Mouse (Mus musculus): ENCODE results near the gene Nanos3. TPM values are rescaled to one million over a fixed set of nuclear protein-coding genes. Genes with fewer than 3 reads are reported as not detected.

Nanos3 gene
- not detected for polyA plus RNA-seq (2014; fragmentation: Illumina TruSeq; extraction: RNeasy Lipid Tissue Mini Kit (QIAGEN cat#74804); ENCODE audit: low read depth, low replicate concordance)

DNA sequence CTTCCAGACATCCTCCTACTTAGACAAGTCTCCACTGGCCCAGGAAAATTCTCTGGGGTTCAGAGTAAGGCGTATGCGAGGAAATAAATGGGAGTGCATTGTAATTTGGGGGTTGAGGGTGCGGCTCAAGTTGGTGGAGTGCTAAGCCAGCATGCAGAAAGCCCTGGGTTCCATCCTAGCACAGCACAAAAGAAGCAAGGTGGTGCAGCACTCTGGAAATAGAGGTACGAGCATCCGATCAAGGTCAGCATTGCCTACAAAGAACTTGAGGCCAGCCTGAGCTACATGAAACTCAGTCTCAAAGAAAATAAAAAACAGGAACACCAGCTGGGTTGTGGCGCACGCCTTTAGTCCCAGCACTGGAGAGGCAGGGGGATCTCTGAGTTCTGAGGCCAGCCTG lies at the start of gene Nanos3:
Gene Nanos3, minus strand, starts transcription at position 101 of the 400 bp plus-strand sequence.

GRCm38 (mm10) chr8:84147769-84148530 lies 37.1 kb downstream of the Nanos3 start, which contains the start of the genes Cc2d1a and 4930432K21Rik:
TSS of gene Cc2d1a (minus strand) at chr8:84147936.
TSS of gene 4930432K21Rik (plus strand) at chr8:84148025.

DNA sequence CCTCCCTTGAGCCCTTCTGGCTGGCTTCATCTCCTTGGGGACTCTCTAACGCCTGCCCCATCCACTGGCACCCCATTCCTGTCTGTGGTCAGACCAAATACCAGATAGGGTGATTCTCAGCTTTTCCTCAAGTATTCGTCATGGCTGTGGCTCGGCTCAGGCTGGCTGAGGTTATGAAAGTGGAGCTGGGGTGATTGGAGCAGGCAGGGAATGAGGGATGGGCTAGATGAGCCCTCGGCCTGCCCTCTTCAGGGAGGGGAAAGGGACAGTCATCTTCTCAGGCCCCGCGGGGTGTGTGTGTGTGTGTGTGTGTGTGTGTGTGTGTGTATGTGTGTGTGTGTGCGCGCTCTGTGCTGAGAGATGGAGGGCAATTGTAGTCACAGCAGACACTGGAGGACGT lies 59.4 kb downstream of the Nanos3 start, which contains the start of gene Podnl1:
Gene Podnl1, plus strand, starts transcription at position 334 of the 400 bp plus-strand sequence.

Other genes with a start within 250 kb of the Nanos3 start
- not detected for gene Gm10644, start 230.0 kb downstream of the Nanos3 start, polyA plus RNA-seq (2014; fragmentation: Illumina TruSeq; extraction: RNeasy Lipid Tissue Mini Kit (QIAGEN cat#74804); ENCODE audit: low read depth, low replicate concordance)
- 4.7 TPM for gene Asf1b, start 229.7 kb downstream of the Nanos3 start, polyA plus RNA-seq (2014; fragmentation: Illumina TruSeq; extraction: RNeasy Lipid Tissue Mini Kit (QIAGEN cat#74804); ENCODE audit: low read depth, low replicate concordance)
- 16.0 TPM for gene Prkaca, start 212.2 kb downstream of the Nanos3 start, polyA plus RNA-seq (2014; fragmentation: Illumina TruSeq; extraction: RNeasy Lipid Tissue Mini Kit (QIAGEN cat#74804); ENCODE audit: low read depth, low replicate concordance)
- 4.5 TPM for gene Samd1, start 187.5 kb downstream of the Nanos3 start, polyA plus RNA-seq (2014; fragmentation: Illumina TruSeq; extraction: RNeasy Lipid Tissue Mini Kit (QIAGEN cat#74804); ENCODE audit: low read depth, low replicate concordance)
- not detected for gene 1700067K01Rik, start 183.7 kb downstream of the Nanos3 start, polyA plus RNA-seq (2014; fragmentation: Illumina TruSeq; extraction: RNeasy Lipid Tissue Mini Kit (QIAGEN cat#74804); ENCODE audit: low read depth, low replicate concordance)
- gene 2210011C24Rik, start 173.0 kb downstream of the Nanos3 start, polyA plus RNA-seq (2014; fragmentation: Illumina TruSeq; extraction: RNeasy Lipid Tissue Mini Kit (QIAGEN cat#74804); ENCODE audit: low read depth, low replicate concordance), result 10.3 TPM
- 0.16 TPM for gene Palm3, start 163.7 kb downstream of the Nanos3 start, polyA plus RNA-seq (2014; fragmentation: Illumina TruSeq; extraction: RNeasy Lipid Tissue Mini Kit (QIAGEN cat#74804); ENCODE audit: low read depth, low replicate concordance)
- gene Il27ra, start 142.6 kb downstream of the Nanos3 start, polyA plus RNA-seq (2014; fragmentation: Illumina TruSeq; extraction: RNeasy Lipid Tissue Mini Kit (QIAGEN cat#74804); ENCODE audit: low read depth, low replicate concordance), result 0.13 TPM
- not detected for gene Rln3, start 140.2 kb downstream of the Nanos3 start, polyA plus RNA-seq (2014; fragmentation: Illumina TruSeq; extraction: RNeasy Lipid Tissue Mini Kit (QIAGEN cat#74804); ENCODE audit: low read depth, low replicate concordance)
- gene Gm10643, start 120.1 kb downstream of the Nanos3 start, polyA plus RNA-seq (2014; fragmentation: Illumina TruSeq; extraction: RNeasy Lipid Tissue Mini Kit (QIAGEN cat#74804); ENCODE audit: low read depth, low replicate concordance), result 2.2 TPM
- 1.6 TPM for gene Rfx1, start 118.4 kb downstream of the Nanos3 start, polyA plus RNA-seq (2014; fragmentation: Illumina TruSeq; extraction: RNeasy Lipid Tissue Mini Kit (QIAGEN cat#74804); ENCODE audit: low read depth, low replicate concordance)
- 4.3 TPM for gene Dcaf15, start 80.4 kb downstream of the Nanos3 start, polyA plus RNA-seq (2014; fragmentation: Illumina TruSeq; extraction: RNeasy Lipid Tissue Mini Kit (QIAGEN cat#74804); ENCODE audit: low read depth, low replicate concordance)
- gene Podnl1, start 59.2 kb downstream of the Nanos3 start, polyA plus RNA-seq (2014; fragmentation: Illumina TruSeq; extraction: RNeasy Lipid Tissue Mini Kit (QIAGEN cat#74804); ENCODE audit: low read depth, low replicate concordance), result not detected
- 0.47 TPM for gene Cc2d1a, start 37.3 kb downstream of the Nanos3 start, polyA plus RNA-seq (2014; fragmentation: Illumina TruSeq; extraction: RNeasy Lipid Tissue Mini Kit (QIAGEN cat#74804); ENCODE audit: low read depth, low replicate concordance)
- gene 4930432K21Rik, start 37.2 kb downstream of the Nanos3 start, polyA plus RNA-seq (2014; fragmentation: Illumina TruSeq; extraction: RNeasy Lipid Tissue Mini Kit (QIAGEN cat#74804); ENCODE audit: low read depth, low replicate concordance), result not detected
- 0.25 TPM for gene Zswim4, start 51.8 kb upstream of the Nanos3 start, polyA plus RNA-seq (2014; fragmentation: Illumina TruSeq; extraction: RNeasy Lipid Tissue Mini Kit (QIAGEN cat#74804); ENCODE audit: low read depth, low replicate concordance)
- 1.8 TPM for gene D8Ertd738e, start 64.5 kb upstream of the Nanos3 start, polyA plus RNA-seq (2014; fragmentation: Illumina TruSeq; extraction: RNeasy Lipid Tissue Mini Kit (QIAGEN cat#74804); ENCODE audit: low read depth, low replicate concordance)
- gene Mri1, start 72.1 kb upstream of the Nanos3 start, polyA plus RNA-seq (2014; fragmentation: Illumina TruSeq; extraction: RNeasy Lipid Tissue Mini Kit (QIAGEN cat#74804); ENCODE audit: low read depth, low replicate concordance), result 6.0 TPM
- 1.6 TPM for gene Ccdc130, start 85.2 kb upstream of the Nanos3 start, polyA plus RNA-seq (2014; fragmentation: Illumina TruSeq; extraction: RNeasy Lipid Tissue Mini Kit (QIAGEN cat#74804); ENCODE audit: low read depth, low replicate concordance)
- gene Cacna1a, start 203.2 kb upstream of the Nanos3 start, polyA plus RNA-seq (2014; fragmentation: Illumina TruSeq; extraction: RNeasy Lipid Tissue Mini Kit (QIAGEN cat#74804); ENCODE audit: low read depth, low replicate concordance), result 1.7 TPM

Data from sigmoid colon, adult 10 weeks (tissue).